Mouse (Mus musculus) hindbrain, embryonic 13.5 days (tissue): ENCODE measurements at regions not wholly inside any gene's neighbourhood (a gene's known extent, or its start where the extent isn't known, plus 50 kb on each side); places are given as distances from the start of the nearest gene placed in this dataset.
"Not testable (repeated sequence)": the region's sequence is repeated elsewhere in the genome, so short reads cannot be mapped to it uniquely, and the experiment has no call there.

Experiments used
- ATAC-seq: fragments of 200-750 bp; cut with Nextera tagmentation; 2 replicates; pipeline ENCODE4 v1.8.0; 2017; ENCODE audit warnings: moderate TSS enrichment; ENCODE audit not compliant: low FRiP score
- H3K27ac ChIP-seq: fragments of 300-500 bp; sonication (generic); 2 replicates; pipeline ENCODE4 v1.5.1; 2015; ENCODE audit warnings: inconsistent platforms, mild to moderate bottlenecking, moderate library complexity
- H3K27me3 ChIP-seq: fragments of 300-500 bp; sonication (generic); 2 replicates; pipeline ENCODE4 v1.6.1; 2015; ENCODE audit warnings: mild to moderate bottlenecking, inconsistent platforms
- H3K36me3 ChIP-seq: fragments of 300-500 bp; sonication (generic); 2 replicates; pipeline ENCODE4 v1.6.1; 2015; ENCODE audit warnings: mild to moderate bottlenecking, inconsistent platforms
- H3K4me1 ChIP-seq: fragments of 300-500 bp; sonication (generic); replicated peaks from 2 replicates; pipeline ENCODE4 v1.6.1; 2015; ENCODE audit warnings: inconsistent platforms
- H3K4me2 ChIP-seq: fragments of 300-500 bp; sonication (generic); 2 replicates; pipeline ENCODE4 v1.6.1; 2015; ENCODE audit warnings: inconsistent platforms, mild to moderate bottlenecking, moderate library complexity
- H3K4me3 ChIP-seq: fragments of 300-500 bp; sonication (generic); 2 replicates; pipeline ENCODE4 v1.5.1; 2015; ENCODE audit warnings: mild to moderate bottlenecking, inconsistent platforms
- H3K9ac ChIP-seq: fragments of 300-500 bp; sonication (generic); 2 replicates; pipeline ENCODE4 v1.6.1; 2015; ENCODE audit warnings: mild to moderate bottlenecking, inconsistent platforms
- H3K9me3 ChIP-seq: fragments of 300-500 bp; sonication (generic); 2 replicates; pipeline ENCODE4 v1.6.1; 2016; ENCODE audit warnings: inconsistent platforms
- WGBS: fragments of 180-500 bp; shearing (Covaris S2); methylation state at CpG from one replicate; pipeline ENCODE4 v1.1.7; 2015; 5-methylcytosine and 5-hydroxymethylcytosine counted together

GRCm38 (mm10) chr1:177346540-177346939 lies 88.5 kb upstream of the Akt3 start:
- Histone ChIP-seq H3K4me2 (no peak overlapping the region), H3K27me3 (no peaks in the 10 kb centered on the region), H3K36me3 (no peaks in the 10 kb centered on the region), H3K27ac (no peak overlapping the region), H3K9ac (no peak overlapping the region), H3K4me1 (0 out of 2 replicates have a peak, but pooled peaks cover 6% of the 10 kb centered on the region), H3K9me3 (no peaks in the 10 kb centered on the region), H3K4me3 (no peak overlapping the region)
- WGBS, result 88% methylated on average over 6 of the region's 6 CpGs
- ATAC-seq, result no peak

GRCm38 (mm10) chr1:177345540-177345939 lies 87.5 kb upstream of the Akt3 start:
- Histone ChIP-seq H3K9ac (no peak overlapping the region), H3K27ac (no peak overlapping the region), H3K9me3 (no peaks in the 10 kb centered on the region), H3K4me1 (0 out of 2 replicates have a peak, but pooled peaks cover 6% of the 10 kb centered on the region), H3K4me3 (no peak overlapping the region), H3K27me3 (no peaks in the 10 kb centered on the region), H3K4me2 (no peak overlapping the region), H3K36me3 (no peaks in the 10 kb centered on the region)
- no peak for ATAC-seq
- 92% methylated on average over 6 of the region's 6 CpGs for WGBS

- no peak overlapping the region for H3K4me2 ChIP-seq
- WGBS, result 82% methylated on average over 4 of the region's 4 CpGs
- H3K9ac ChIP-seq, result no peak overlapping the region
- H3K4me3 ChIP-seq, result no peak overlapping the region
- 0 out of 2 replicates have a peak, but pooled peaks cover 5% of the 10 kb centered on the region for H3K4me1 ChIP-seq
- no peaks in the 10 kb centered on the region for H3K36me3 ChIP-seq
- no peaks in the 10 kb centered on the region for H3K27me3 ChIP-seq
- no peak overlapping the region for H3K27ac ChIP-seq
- no peak for ATAC-seq
- H3K9me3 ChIP-seq, result no peaks in the 10 kb centered on the region
These were observed 85.9 kb upstream of the Akt3 start for GRCm38 (mm10) chr1:177343949-177344348.

DNA sequence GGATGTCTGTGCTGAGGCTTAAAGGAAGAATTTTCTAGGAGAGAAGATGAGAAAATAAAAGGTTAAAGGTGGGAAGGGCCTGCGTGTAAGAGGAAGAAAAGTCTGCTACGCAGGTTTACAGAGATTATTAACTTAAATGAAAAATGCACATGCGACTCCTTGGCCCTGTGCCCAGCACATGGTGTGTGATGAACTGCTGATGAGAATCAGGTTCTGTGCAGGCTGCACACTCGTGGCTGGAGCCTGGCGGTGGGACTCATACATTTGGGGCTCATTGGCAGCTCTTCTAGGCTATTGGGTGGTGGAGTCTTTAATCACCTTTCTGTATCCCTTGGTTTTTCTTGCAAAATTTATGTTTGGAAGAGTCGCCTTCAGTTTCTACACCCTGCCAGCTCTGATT lies 85.1 kb upstream of the Akt3 start:
- Histone ChIP-seq H3K4me2 (no peak overlapping the region), H3K27ac (no peak overlapping the region), H3K27me3 (no peaks in the 10 kb centered on the region), H3K36me3 (no peaks in the 10 kb centered on the region), H3K9me3 (no peaks in the 10 kb centered on the region), H3K4me1 (peaks cover 13% of the 10 kb centered on the region), H3K4me3 (no peak overlapping the region), H3K9ac (no peak overlapping the region)
- 33% methylated on average over 6 of the region's 6 CpGs for WGBS
- ATAC-seq, result no peak

DNA sequence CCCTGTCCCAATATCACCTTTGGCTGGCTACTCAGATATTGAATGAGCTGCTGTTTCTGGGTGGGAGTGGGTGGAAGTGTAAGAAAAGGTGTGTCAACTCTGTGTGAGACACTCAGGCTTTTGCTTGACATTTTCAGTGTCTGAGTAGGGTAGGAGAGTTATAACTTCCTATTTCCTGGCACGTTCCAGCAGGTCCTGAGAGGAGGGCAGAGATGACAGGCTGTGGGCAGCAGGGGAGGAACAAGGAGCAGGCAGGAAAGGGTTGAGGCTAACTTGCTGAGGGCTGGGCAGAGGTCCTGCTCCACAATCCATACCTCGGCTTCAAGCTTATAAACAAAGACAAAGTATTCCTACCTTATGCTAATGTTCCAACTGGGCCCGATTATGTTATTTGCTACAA lies 82.2 kb upstream of the Akt3 start:
- ATAC-seq, result no peak
- no peaks in the 10 kb centered on the region for H3K27me3 ChIP-seq
- 85% methylated on average over 3 of the region's 3 CpGs for WGBS
- H3K4me2 ChIP-seq, result no peak overlapping the region
- no peak overlapping the region for H3K27ac ChIP-seq
- H3K9ac ChIP-seq, result no peak overlapping the region
- H3K4me1 ChIP-seq, result peaks cover 20% of the 10 kb centered on the region
- H3K9me3 ChIP-seq, result no peaks in the 10 kb centered on the region
- H3K4me3 ChIP-seq, result no peak overlapping the region
- H3K36me3 ChIP-seq, result no peaks in the 10 kb centered on the region

DNA sequence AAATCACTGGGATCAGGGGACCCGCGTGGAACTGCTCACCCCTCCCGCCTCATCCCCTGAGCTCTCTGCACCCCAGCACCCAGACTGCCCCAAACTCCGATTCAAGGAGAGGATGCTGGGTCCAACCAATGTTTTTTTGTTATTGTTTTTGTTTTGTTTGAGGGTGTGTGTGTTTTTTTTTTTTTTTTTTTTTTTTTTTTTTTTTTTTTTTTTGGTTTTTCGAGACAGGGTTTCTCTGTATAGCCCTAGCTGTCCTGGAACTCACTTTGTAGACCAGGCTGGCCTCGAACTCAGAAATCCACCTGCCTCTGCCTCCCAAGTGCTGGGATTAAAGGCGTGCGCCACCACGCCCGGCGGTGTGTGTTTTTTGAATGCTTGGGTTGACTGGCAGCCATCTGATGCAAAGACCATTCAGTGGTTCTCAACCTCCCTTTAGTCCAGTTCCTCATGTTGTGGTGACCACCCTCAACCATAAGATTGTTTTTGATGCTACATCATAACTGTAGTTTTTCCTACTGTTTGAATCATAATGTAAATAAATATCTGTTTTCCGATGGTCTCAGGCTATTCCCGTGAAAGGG lies 81.3 kb upstream of the Akt3 start:
- not testable (repeated sequence) for H3K9me3 ChIP-seq, ATAC-seq, H3K27me3 ChIP-seq, H3K36me3 ChIP-seq
- WGBS, result 63% methylated on average over 12 of the region's 13 CpGs
- Histone ChIP-seq H3K4me3 (peak overlapping the region; percentile 39), H3K4me2 (peak overlapping the region; percentile 63), H3K4me1 (peaks cover 20% of the 10 kb centered on the region), H3K27ac (peak overlapping the region; percentile 79), H3K9ac (peak overlapping the region; percentile 72)

- peak overlapping the region; percentile 72 for H3K9ac ChIP-seq
- peak overlapping the region; percentile 39 for H3K4me3 ChIP-seq
- 3% methylated on average over 32 of the region's 32 CpGs for WGBS
- no peaks in the 10 kb centered on the region for H3K27me3 ChIP-seq
- peak; percentile 92 for ATAC-seq
- H3K36me3 ChIP-seq, result no peaks in the 10 kb centered on the region
- peak overlapping the region; percentile 79 for H3K27ac ChIP-seq
- no peaks in the 10 kb centered on the region for H3K9me3 ChIP-seq
- peaks cover 20% of the 10 kb centered on the region for H3K4me1 ChIP-seq
- peak overlapping the region; percentile 63 for H3K4me2 ChIP-seq
These were observed 80.6 kb upstream of the Akt3 start for GRCm38 (mm10) chr1:177338466-177339206.

- peaks cover 17% of the 10 kb centered on the region for H3K4me1 ChIP-seq
- H3K4me3 ChIP-seq, result no peak overlapping the region
- no peak for ATAC-seq
- H3K9me3 ChIP-seq, result no peaks in the 10 kb centered on the region
- no peaks in the 10 kb centered on the region for H3K36me3 ChIP-seq
- no peaks in the 10 kb centered on the region for H3K27me3 ChIP-seq
- H3K4me2 ChIP-seq, result no peak overlapping the region
- peak overlapping the region; percentile 79; the same call in 1 of the 2 replicates for H3K27ac ChIP-seq
- H3K9ac ChIP-seq, result no peak overlapping the region
These were observed 79.8 kb upstream of the Akt3 start for GRCm38 (mm10) chr1:177337756-177338155.

DNA sequence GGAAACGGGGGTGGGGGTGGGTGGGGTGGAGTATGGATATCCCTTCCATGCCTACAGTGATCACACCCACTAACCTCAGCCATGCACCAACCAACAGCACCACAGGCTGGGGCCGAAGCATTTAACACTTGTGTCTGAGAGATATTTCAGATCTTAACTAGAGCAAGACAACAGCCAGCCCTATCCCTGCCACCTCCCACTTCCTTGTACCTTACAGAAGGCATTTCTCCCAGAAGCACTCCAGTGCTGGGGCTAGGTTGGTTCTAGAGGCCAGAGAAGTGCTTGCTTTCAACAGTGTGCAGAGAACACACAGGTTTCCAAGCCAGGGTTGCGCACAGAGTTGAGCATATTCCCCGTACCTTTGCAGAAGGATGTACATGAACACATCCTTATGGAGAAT lies 79.1 kb upstream of the Akt3 start:
- H3K4me1 ChIP-seq, result peaks cover 17% of the 10 kb centered on the region
- no peaks in the 10 kb centered on the region for H3K9me3 ChIP-seq
- H3K27me3 ChIP-seq, result no peaks in the 10 kb centered on the region
- no peak overlapping the region for H3K4me2 ChIP-seq
- H3K9ac ChIP-seq, result no peak overlapping the region
- 93% methylated on average over 4 of the region's 4 CpGs for WGBS
- ATAC-seq, result no peak
- no peak overlapping the region for H3K4me3 ChIP-seq
- no peaks in the 10 kb centered on the region for H3K36me3 ChIP-seq
- H3K27ac ChIP-seq, result no peak overlapping the region

GRCm38 (mm10) chr1:177336436-177336835 lies 78.4 kb upstream of the Akt3 start:
- no peak for ATAC-seq
- H3K9me3 ChIP-seq, result no peaks in the 10 kb centered on the region
- H3K27ac ChIP-seq, result no peak overlapping the region
- no peak overlapping the region for H3K4me3 ChIP-seq
- peaks cover 17% of the 10 kb centered on the region for H3K4me1 ChIP-seq
- H3K36me3 ChIP-seq, result no peaks in the 10 kb centered on the region
- H3K4me2 ChIP-seq, result no peak overlapping the region
- H3K9ac ChIP-seq, result no peak overlapping the region
- H3K27me3 ChIP-seq, result no peaks in the 10 kb centered on the region
- 97% methylated on average over 2 of the region's 2 CpGs for WGBS

DNA sequence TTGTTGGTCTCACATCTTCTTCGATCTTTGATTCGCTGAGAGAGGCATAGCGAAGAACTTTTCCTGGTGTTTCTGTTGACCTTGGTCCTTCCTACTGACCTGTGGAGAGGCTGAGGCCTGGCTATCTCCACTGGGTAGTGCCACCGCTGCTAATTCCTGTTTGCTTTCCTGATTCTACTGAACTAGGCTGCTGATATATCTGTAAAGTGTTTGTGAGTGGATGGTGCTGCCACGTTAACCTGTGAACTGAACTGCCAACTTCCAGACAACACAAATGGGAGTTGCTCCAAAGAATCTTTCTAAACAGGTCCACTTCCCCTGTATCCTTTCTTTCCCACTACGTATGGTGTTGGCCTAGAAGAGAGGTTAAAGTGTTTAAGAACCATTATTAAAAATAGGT lies 78.0 kb upstream of the Akt3 start:
- no peak for ATAC-seq
- H3K36me3 ChIP-seq, result no peaks in the 10 kb centered on the region
- WGBS, result 94% methylated on average over 6 of the region's 6 CpGs
- no peak overlapping the region for H3K4me3 ChIP-seq
- no peak overlapping the region for H3K4me2 ChIP-seq
- peaks cover 17% of the 10 kb centered on the region for H3K4me1 ChIP-seq
- no peak overlapping the region for H3K9ac ChIP-seq
- H3K27me3 ChIP-seq, result no peaks in the 10 kb centered on the region
- H3K9me3 ChIP-seq, result no peaks in the 10 kb centered on the region
- no peak overlapping the region for H3K27ac ChIP-seq

GRCm38 (mm10) chr1:177323366-177323765 lies 65.4 kb upstream of the Akt3 start:
- no peak for ATAC-seq
- Histone ChIP-seq H3K36me3 (no peaks in the 10 kb centered on the region), H3K9me3 (no peaks in the 10 kb centered on the region), H3K4me2 (peak overlapping the region; percentile 76), H3K4me3 (peak overlapping the region; percentile 53; the same call in 1 of the 2 replicates), H3K27me3 (peaks cover 8% of the 10 kb centered on the region; the same call in 1 of the 2 replicates), H3K9ac (peak overlapping the region; percentile 74), H3K27ac (peak overlapping the region; percentile 44; the same call in 1 of the 2 replicates), H3K4me1 (peaks cover 12% of the 10 kb centered on the region; the same call in 1 of the 2 replicates)
- WGBS, result 40% methylated on average over 4 of the region's 4 CpGs
